Mouse (Mus musculus): Measurements from ENCODE around the gene Pnma5.

Gene Pnma5

GRCm38 (mm10) chrX:72986841-72987519, 49.9 kb downstream of the Pnma5 start, which contains the start of gene Zfp185:
Gene Zfp185 (plus strand): TSS chrX:72987339.
- no peak for DNase-seq (ENCODE audit: low read depth, low spot score)

GRCm38 (mm10) chrX:72985607-72986006, 51.3 kb downstream of the Pnma5 start:
- no peak for DNase-seq (ENCODE audit: low read depth, low spot score)

Measured in c-Kit-negative CD71-positive TER-119-positive erythroid progenitor cells, embryonic 14.5 days (primary cell).